Mouse (Mus musculus): Measurements from ENCODE around the gene Btaf1. TPM values are rescaled to one million over a fixed set of nuclear protein-coding genes. Genes with fewer than 3 reads are reported as not detected.

Btaf1 gene
- polyA plus RNA-seq (2012): 4.2 and 6.5 TPM in 2 replicates

GRCm38 (mm10) chr19:36925671-36926552, at the start of gene Btaf1:
Gene Btaf1, plus strand, starts transcription at chr19:36926079.
- TF ChIP-seq GATA1 (IDR thresholded peaks at IDR 0.05; ENCODE audit: low read length): no peak

- no peak for TF ChIP-seq GATA1 (IDR thresholded peaks at IDR 0.05; ENCODE audit: low read length)
Measured at GRCm38 (mm10) chr19:36877329-36877728, 48.5 kb upstream of the Btaf1 start.

GRCm38 (mm10) chr19:36878743-36879495, 47.0 kb upstream of the Btaf1 start:
- TF ChIP-seq GATA1 (IDR thresholded peaks at IDR 0.05; ENCODE audit: low read length): no peak

GRCm38 (mm10) chr19:36883119-36883518, 42.8 kb upstream of the Btaf1 start:
- no peak for TF ChIP-seq GATA1 (IDR thresholded peaks at IDR 0.05; ENCODE audit: low read length)

GRCm38 (mm10) chr19:36886316-36886715, 39.6 kb upstream of the Btaf1 start:
- TF ChIP-seq GATA1 (IDR thresholded peaks at IDR 0.05; ENCODE audit: low read length): no peak

- no peak for TF ChIP-seq GATA1 (IDR thresholded peaks at IDR 0.05; ENCODE audit: low read length)
Measured at GRCm38 (mm10) chr19:36887706-36888105, 38.2 kb upstream of the Btaf1 start.

GRCm38 (mm10) chr19:36891746-36892145, 34.1 kb upstream of the Btaf1 start:
- TF ChIP-seq GATA1 (IDR thresholded peaks at IDR 0.05; ENCODE audit: low read length): no peak

GRCm38 (mm10) chr19:36896791-36897569, 28.9 kb upstream of the Btaf1 start:
- no peak for TF ChIP-seq GATA1 (IDR thresholded peaks at IDR 0.05; ENCODE audit: low read length)

- no peak for TF ChIP-seq GATA1 (IDR thresholded peaks at IDR 0.05; ENCODE audit: low read length)
Measured at GRCm38 (mm10) chr19:36897778-36898177, 28.1 kb upstream of the Btaf1 start.

- TF ChIP-seq GATA1 (IDR thresholded peaks at IDR 0.05; ENCODE audit: low read length): no peak
Measured at GRCm38 (mm10) chr19:36903377-36903776, 22.5 kb upstream of the Btaf1 start.

GRCm38 (mm10) chr19:36904211-36905007, 21.5 kb upstream of the Btaf1 start:
- no peak for TF ChIP-seq GATA1 (IDR thresholded peaks at IDR 0.05; ENCODE audit: low read length)

- no peak for TF ChIP-seq GATA1 (IDR thresholded peaks at IDR 0.05; ENCODE audit: low read length)
Measured at GRCm38 (mm10) chr19:36909150-36909549, 16.7 kb upstream of the Btaf1 start.

- TF ChIP-seq GATA1 (IDR thresholded peaks at IDR 0.05; ENCODE audit: low read length): no peak
Measured at GRCm38 (mm10) chr19:36909676-36910292, 16.1 kb upstream of the Btaf1 start.

GRCm38 (mm10) chr19:36910424-36911045, 15.3 kb upstream of the Btaf1 start:
- TF ChIP-seq GATA1 (IDR thresholded peaks at IDR 0.05; ENCODE audit: low read length): no peak

Data from G1E-ER4 (cell line).